Mouse (Mus musculus): ENCODE measurements around the gene Kynu.

Kynu gene

DNA sequence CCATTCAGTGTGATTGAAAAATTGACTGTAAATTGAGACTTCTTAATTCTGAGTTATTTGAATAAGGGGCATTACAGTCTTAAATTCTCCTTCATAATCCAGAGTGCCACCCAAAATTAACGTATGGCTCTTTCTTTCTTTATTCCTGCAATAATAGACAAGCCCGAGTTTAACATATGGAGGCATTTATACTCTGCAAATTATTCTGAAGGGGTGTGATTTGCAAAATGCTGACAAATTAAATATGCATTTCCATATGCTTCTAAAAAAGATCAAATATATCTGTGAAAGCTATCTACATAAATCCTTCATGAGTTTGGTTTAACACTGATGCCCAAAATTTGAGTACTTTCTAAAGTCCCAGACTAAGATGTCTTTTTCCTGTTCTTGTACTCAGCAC is 91.8 kb downstream of the Kynu start:
- DNase-seq (ENCODE audit: extremely low spot score) = no peak

DNA sequence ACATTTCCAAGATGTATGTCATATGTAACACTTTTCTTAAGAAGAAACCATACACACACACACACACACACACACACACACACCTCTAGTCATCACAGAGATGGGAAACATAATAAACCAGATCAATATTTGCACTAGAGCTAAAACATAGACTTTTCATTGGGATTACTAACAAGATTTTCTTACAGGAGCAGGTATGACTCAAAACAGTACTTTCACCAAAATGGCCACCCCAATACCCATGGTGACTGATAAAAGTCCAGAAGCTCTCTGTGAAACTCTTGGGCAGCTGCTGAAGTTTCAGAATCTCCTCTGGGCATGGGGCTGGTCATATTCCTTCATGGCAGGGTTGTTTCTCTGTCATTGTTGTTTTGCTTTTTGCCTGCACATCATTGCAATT is 114.5 kb downstream of the Kynu start:
- no peak for DNase-seq (ENCODE audit: extremely low spot score)

DNA sequence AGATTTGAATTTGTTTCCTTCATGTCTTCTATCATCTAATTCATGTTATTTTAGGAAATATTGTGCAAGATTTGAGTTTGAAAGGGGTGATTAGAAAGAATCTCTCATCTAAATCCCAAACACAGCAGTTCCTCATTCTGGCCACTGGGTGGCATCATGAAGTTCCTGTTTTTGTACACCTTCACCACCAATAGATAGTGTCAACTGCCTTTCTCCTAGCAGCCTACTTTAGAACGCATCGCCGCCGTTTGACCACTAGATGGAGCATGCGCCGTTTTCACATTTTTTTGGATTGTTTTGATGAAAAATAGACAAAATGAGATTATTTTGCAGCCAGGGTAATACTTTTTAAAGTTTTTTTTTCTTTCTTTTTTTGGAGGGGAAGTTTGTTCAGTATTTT is 118.5 kb downstream of the Kynu start:
- DNase-seq (ENCODE audit: extremely low spot score) = peak; percentile 58

DNA sequence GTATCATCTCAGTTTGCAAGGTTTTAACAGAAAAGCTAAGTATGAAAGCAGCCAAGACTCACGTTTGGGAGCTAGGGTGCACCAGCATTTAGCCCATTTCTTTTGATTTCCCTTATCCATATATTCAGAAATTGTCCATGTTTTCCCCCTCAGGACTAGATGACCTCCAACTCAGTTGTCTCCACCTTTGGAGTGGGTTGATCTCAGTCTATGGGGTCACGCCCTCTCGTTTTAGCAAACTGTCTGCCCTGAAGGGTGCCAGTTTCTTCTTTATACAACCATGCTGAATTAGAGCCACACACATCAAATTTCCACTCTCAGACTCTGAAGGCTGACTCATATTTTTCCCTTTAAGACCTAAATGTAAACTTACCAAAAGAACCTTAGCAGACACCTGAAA is 119.0 kb downstream of the Kynu start:
- no peak for DNase-seq (ENCODE audit: extremely low spot score)

DNA sequence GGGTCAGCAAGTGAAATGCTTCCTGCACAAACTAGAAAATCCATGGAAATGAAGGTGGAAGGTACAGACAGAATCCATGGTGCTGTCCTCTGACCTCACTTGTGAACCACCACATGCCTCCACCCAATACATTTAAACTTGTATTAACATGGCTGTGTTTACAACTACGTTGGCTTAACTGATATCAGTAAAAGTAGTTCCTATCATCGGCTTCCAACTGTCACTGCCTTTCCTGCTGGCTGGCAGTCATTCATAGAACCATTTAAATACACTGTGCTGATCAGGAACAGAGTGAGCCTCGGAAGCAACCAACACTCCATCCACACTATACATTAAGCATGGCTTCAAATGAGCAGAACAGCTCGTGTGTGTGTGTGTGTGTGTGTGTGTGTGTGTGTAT is 120.1 kb downstream of the Kynu start:
- DNase-seq (ENCODE audit: extremely low spot score) = no peak

DNA sequence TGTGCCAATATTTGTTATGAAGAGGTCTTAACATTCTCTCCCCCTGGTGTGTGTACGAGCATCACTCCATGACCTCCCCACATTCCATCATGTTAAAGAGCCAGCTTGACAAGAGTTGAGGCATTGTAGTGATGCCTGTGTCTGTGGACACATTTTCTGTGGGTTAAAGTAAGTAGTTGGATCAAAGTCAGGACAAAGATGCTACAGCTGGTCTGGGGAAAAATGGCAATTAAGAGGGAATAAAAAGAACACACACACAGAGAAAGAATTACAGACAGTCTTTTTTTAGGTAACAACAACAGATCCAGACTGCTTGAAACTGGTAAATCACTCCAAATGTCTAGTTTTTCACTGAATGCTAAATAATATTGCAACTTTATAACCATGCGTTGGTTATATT is 135.3 kb downstream of the Kynu start:
- DNase-seq (ENCODE audit: extremely low spot score) = no peak

DNA sequence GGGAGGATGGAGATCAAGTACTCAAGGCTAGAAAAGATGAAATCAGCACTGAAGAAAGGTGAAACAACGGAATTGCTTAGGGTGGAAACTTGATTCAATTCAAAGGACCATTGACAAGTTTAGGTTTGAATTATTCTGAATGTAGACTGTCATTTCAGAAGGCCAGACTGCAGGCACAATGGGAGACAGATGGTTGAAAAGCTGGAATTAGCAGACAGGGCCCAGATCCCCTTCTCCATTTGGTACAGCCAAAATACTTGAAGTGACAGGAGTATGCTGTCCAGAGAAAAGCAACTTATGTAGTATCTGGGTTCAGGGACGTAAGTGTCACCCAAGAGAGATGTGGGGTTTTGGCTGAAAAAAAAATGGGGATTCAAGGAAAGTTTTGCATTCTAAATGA is 136.2 kb downstream of the Kynu start:
- no peak for DNase-seq (ENCODE audit: extremely low spot score)

DNA sequence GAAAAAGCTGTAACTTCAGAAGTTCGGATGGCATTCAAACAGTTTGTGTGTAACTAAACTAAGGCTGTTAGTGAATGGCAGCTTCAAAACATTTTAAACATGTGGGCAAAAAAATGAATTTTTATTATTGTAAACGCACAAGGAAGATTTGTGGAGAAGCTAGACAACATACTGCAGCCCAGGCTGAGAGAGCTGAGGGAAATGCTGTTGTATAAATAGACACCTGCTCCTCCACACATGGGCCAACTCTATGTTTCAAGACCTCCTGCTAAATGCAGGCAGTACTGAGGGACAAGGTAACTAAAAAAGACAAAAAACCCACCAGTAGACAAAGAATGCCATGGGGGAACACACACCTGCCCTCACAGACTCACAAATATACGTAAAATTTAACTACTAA is 140.5 kb downstream of the Kynu start:
- no peak for DNase-seq (ENCODE audit: extremely low spot score)

DNA sequence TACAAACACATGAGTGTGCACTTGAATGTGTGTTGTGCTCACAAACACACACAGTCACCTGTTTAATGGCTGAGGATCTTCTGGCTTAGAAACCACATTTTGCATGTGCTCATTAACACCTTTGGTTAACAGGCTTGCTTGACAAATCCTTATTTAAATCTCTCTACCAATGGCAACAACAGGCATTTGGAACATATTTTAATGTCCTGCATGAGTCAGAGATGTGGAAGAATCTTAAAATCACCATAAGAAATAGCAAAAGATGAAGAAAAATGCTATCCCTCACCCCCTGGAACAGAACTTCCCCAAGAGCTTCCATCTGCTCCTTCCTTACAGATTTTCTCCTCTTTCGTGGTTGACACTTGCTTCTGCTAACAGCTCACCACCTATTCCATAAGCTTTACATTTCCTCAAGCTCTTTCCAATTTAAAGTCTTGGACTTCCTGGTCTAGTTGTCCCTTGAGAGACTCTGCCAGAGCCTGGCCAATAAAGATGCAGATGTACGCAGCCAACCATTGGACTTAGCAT is 157.5 kb downstream of the Kynu start:
- DNase-seq (ENCODE audit: extremely low spot score) = no peak

DNA sequence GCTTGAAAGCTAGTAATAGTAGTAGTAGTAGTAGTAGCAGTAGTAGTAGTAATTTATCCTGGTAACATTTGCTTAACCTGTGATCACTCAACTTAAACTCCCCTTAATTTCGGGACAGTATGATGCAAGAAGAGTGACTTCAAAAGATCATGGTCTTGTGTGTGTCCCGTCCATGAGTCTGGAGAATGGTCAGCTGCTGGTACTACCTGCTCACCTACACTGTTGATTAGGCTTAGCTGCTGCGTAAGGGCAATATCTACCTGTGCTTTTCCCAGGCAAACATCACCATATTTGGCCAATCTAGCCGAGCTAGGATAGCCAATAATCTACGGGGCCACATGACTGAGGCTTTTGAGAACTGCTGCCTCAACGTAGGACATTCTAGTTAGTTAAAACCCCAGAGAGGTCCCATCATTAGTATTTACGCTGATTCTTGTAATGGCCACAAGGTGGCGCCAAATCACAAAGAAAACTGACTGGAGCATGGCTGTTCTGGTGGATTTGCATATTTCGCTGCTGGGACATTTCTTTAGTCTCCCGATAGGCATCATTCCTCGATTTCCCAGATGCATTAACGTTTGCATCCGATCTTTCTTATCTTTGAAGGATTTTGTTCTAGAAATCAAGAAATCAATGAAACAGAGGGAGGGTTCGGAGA is 167.4 kb downstream of the Kynu start:
- peak; percentile 70 for DNase-seq (ENCODE audit: extremely low spot score)

DNA sequence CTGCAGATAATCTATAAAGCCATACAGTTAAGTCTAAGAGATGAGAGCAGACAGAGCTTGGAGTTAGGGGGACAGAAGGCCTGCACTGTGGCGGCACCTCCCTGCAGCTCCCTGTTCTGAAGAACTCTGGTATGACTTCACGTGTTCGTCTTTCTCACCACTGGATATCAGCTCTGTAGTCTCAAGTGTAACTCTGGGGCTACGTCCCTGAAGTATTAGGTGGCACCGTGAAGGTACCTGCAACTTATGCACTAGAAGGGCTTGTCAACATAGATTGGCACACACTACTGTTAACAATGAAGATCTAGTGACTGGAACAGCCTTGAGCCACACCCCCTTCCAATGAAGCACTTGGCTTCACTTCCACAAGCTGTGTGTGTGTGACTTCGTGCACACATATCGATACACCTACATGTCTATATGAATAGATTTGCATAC is 168.0 kb downstream of the Kynu start:
- DNase-seq (ENCODE audit: extremely low spot score) = no peak

DNA sequence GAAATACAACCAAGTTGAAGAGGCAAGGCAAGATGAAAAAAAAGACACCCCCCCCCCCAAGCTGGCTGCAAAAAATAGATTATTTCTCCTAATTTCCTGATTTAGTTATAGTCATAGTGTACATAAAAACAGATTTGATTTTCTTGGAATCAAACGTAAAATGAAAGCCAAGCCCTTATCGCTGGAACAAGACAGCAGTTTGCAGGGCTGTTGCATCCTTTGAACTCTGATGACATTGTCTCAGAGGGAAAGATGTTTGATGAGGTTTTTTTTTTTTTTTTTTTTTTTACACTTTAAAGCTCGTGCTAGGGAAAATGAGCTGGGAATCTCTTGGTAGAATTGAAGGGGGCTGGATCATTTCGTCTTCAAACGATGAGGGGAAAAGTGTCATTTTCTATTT is 172.1 kb downstream of the Kynu start:
- DNase-seq (ENCODE audit: extremely low spot score) = no peak

DNA sequence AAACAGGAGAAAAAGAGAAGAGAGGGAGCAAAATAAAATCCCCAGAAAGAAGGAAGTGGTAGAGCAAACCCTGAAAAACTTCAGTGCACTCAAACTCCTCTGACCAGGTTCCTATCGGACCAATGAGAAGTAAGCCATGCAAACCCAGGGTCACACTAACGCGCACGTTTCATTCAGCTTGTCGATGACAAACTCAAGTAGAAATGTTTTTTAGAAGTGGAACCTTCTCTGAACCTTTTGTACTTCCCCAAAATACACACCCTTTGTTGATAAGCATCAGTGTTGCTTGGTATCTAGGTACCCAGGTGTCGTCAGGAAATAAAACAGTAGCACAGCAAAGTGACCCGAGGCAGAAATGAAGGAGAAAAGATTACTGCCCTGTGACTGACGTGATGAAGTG is 172.6 kb downstream of the Kynu start:
- no peak for DNase-seq (ENCODE audit: extremely low spot score)

DNA sequence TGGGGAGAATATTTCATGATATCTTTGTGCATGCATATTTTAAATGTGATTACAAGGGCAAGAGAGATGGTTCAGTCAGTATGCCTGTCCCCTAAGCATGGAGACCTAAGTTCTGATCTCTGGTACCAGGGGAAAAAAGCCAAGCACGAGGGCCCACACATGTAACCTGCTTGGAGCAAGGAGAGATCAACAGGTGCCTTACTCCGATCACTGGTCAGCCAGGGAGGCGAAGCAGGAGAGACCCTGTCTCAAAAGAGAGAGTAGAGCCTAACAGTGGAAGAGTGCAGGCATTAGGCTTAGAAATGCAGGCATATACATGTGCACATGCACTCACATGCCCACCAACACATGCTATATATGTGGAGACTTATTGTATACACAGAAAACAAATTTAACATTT is 173.7 kb downstream of the Kynu start:
- DNase-seq (ENCODE audit: extremely low spot score) = no peak
